Mouse (Mus musculus) left cerebral cortex, adult 2 months (tissue): Measurements from ENCODE around the gene H2afy. TPM values are rescaled to one million over a fixed set of nuclear protein-coding genes. Genes with fewer than 3 reads are reported as not detected.
A peak's percentile ranks its signal among the peaks of the same experiment; 100 is the strongest.

Source experiments
- DNase-seq, 2 experiments: peaks; one replicate each; pipeline ENCODE4 v3.0.0; 2021 to 2022; ENCODE audit warnings: low spot score in 2 of 2, mixed read lengths in 1 of 2; ENCODE audit errors: extremely low spot score in 1 of 2
- H3K27ac ChIP-seq: fragments of 200-600 bp; 2 replicates; pipeline ENCODE4 v1.8.1; 2022
- H3K4me3 ChIP-seq: fragments of 200-600 bp; 2 replicates; pipeline ENCODE4 v1.8.1; 2022
- CTCF ChIP-seq: fragments of 200-600 bp; IDR thresholded peaks from 2 replicates; pipeline ENCODE4 v1.8.1; 2022; ENCODE audit warnings: antibody characterized with exemption, mild to moderate bottlenecking, moderate library complexity
- intact Hi-C: fragments of 180-260 bp; cut with DNase I; formaldehyde crosslinking; loops from one replicate; pipeline ENCODE4 v1.15.1; 2025
- total RNA-seq, 2 experiments: library from RNA; stranded (reverse); gene quantifications; 2 replicates each; pipeline ENCODE4 v1.2.3; 2021

H2afy gene
- total RNA-seq, 2 experiments from 2014 or later = 107 to 111 TPM

- no peak for DNase-seq
- TF ChIP-seq CTCF = no peak; the same call in 1 of the 2 replicates
- Histone ChIP-seq H3K4me3 (no peak overlapping the region), H3K27ac (no peak overlapping the region)
- intact Hi-C loops = no loop called here
Measured at GRCm38 (mm10) chr13:56104971-56105391, 31.2 kb downstream of the H2afy start.

GRCm38 (mm10) chr13:56103796-56104746 is 32.1 kb downstream of the H2afy start:
- DNase-seq = no peak
- TF ChIP-seq CTCF = no peak
- H3K27ac ChIP-seq = no peak overlapping the region
- intact Hi-C loops = no loop called here
- H3K4me3 ChIP-seq = no peak overlapping the region

- intact Hi-C loops = no loop called here
- TF ChIP-seq CTCF = no peak
- no peak for DNase-seq
- Histone ChIP-seq H3K27ac (no peak overlapping the region), H3K4me3 (no peak overlapping the region)
Measured at GRCm38 (mm10) chr13:56102160-56102559, 34.0 kb downstream of the H2afy start.

- H3K27ac ChIP-seq = no peak overlapping the region
- no peak overlapping the region for H3K4me3 ChIP-seq
- no peak for TF ChIP-seq CTCF
- DNase-seq = no peak
- intact Hi-C loops = no loop called here
Measured at GRCm38 (mm10) chr13:56095601-56096195, 40.5 kb downstream of the H2afy start.

GRCm38 (mm10) chr13:56094544-56094943 is 41.6 kb downstream of the H2afy start:
- no peak for DNase-seq
- intact Hi-C loops = no loop called here
- Histone ChIP-seq H3K4me3 (no peak overlapping the region), H3K27ac (no peak overlapping the region)
- TF ChIP-seq CTCF = no peak

GRCm38 (mm10) chr13:56093680-56094079 is 42.5 kb downstream of the H2afy start:
- no peak for TF ChIP-seq CTCF
- Histone ChIP-seq H3K27ac (0 out of 2 replicates have a peak overlapping the region, but pooled peaks have one; percentile 19), H3K4me3 (no peak overlapping the region)
- intact Hi-C loops = no loop called here
- DNase-seq = no peak

GRCm38 (mm10) chr13:56092606-56093005 is 43.6 kb downstream of the H2afy start:
- no peak for TF ChIP-seq CTCF
- DNase-seq = no peak
- intact Hi-C loops = no loop called here
- no peak overlapping the region for H3K27ac ChIP-seq
- no peak overlapping the region for H3K4me3 ChIP-seq

GRCm38 (mm10) chr13:56090597-56090996 is 45.6 kb downstream of the H2afy start:
- DNase-seq = no peak
- intact Hi-C loops = no loop called here
- Histone ChIP-seq H3K4me3 (no peak overlapping the region), H3K27ac (no peak overlapping the region)
- peak; percentile 14 for TF ChIP-seq CTCF

GRCm38 (mm10) chr13:56088602-56089001 is 47.6 kb downstream of the H2afy start:
- DNase-seq = no peak
- intact Hi-C loops = no loop called here
- Histone ChIP-seq H3K4me3 (no peak overlapping the region), H3K27ac (no peak overlapping the region)
- no peak for TF ChIP-seq CTCF

- H3K27ac ChIP-seq = no peak overlapping the region
- TF ChIP-seq CTCF = no peak
- no peak overlapping the region for H3K4me3 ChIP-seq
- DNase-seq = no peak
- intact Hi-C loops = no loop called here
Measured at GRCm38 (mm10) chr13:56087936-56088335, 48.2 kb downstream of the H2afy start.

- no peak overlapping the region for H3K27ac ChIP-seq
- no peak overlapping the region for H3K4me3 ChIP-seq
- DNase-seq = no peak
- intact Hi-C loops = no loop called here
- no peak for TF ChIP-seq CTCF
Measured at GRCm38 (mm10) chr13:56084146-56084905, 51.8 kb downstream of the H2afy start.

GRCm38 (mm10) chr13:56081656-56082055 is 54.5 kb downstream of the H2afy start:
- H3K27ac ChIP-seq = no peak overlapping the region

More at GRCm38 (mm10) chr13:56081656-56082055, 54.5 kb downstream of the H2afy start:
- intact Hi-C loops = no loop called here
- TF ChIP-seq CTCF = no peak
- H3K4me3 ChIP-seq = no peak overlapping the region
- no peak for DNase-seq
